Comparison of ENCODE assay signal across 8 mouse cellular contexts in genomic region chr11:87974477-87975181, GRCm38 (mm10). TPM values are rescaled to one million over a fixed set of nuclear protein-coding genes. Genes with fewer than 3 reads are reported as not detected.
DNase-seq lines count a peak whose midpoint lies in the region; ATAC-seq and TF ChIP-seq lines count a peak whose summit lies in the region.

No protein-coding gene starts in this region.

- TF ChIP-seq EP300 in CH12.LX (IDR thresholded peaks at IDR 0.05; ENCODE audit: low read length) = no peak

- H3K27ac ChIP-seq in CH12.LX (ENCODE audit: insufficient read depth, low read depth) = no peak overlapping the region
- H3K27ac ChIP-seq in lung, embryonic 15.5 days = no peak overlapping the region
- H3K27ac ChIP-seq in olfactory bulb, adult 2 months (ENCODE audit: insufficient read depth, low read depth, low read length) = no peak overlapping the region

- peak; percentile 91 for TF ChIP-seq RAD21 in CH12.LX (IDR thresholded peaks at IDR 0.05; ENCODE audit: low read depth, low read length)

- dilution Hi-C loops in CH12.LX (cut with MboI; ENCODE audit: extremely low pct_ligation_motif_present, extremely low pct_unique_long_range_greater_than_20kb, low sequenced_read_pairs) = no loop called here

- H3K79me2 ChIP-seq in CH12.LX (replicated peaks; ENCODE audit: control insufficient read depth, extremely low read depth, insufficient read depth, poor library complexity, severe bottlenecking) = no peaks in the 10 kb centered on the region

- in situ Hi-C loops in CH12.LX (cut with MboI; ENCODE audit: low pct_ligation_motif_present, low pct_unique_long_range_greater_than_20kb, low sequenced_read_pairs) = no loop called here

- peaks cover 2 to 11% of the 10 kb centered on the region in 2 experiments; a peak in 3 of 4 replicates for H3K4me1 ChIP-seq in CH12.LX (ENCODE audit: control insufficient read depth in 1 of 2, insufficient read depth in 2 of 2)
- peaks cover 10% of the 10 kb centered on the region for H3K4me1 ChIP-seq in lung, embryonic 15.5 days
- H3K4me1 ChIP-seq in olfactory bulb, adult 2 months (ENCODE audit: control insufficient read depth, insufficient read depth, low read length) = 0 out of 2 replicates have a peak, but pooled peaks cover 4% of the 10 kb centered on the region

- TF ChIP-seq CTCF in CH12.LX (conservative IDR thresholded peaks at IDR 0.05 in 1 of 2, IDR thresholded peaks at IDR 0.05 in 1 of 2; ENCODE audit: low read depth in 2 of 2, low read length in 2 of 2) = peak; percentile 43 to 98; a peak in 3 of 4 replicates
- TF ChIP-seq CTCF in olfactory bulb, adult 2 months (IDR thresholded peaks at IDR 0.05; ENCODE audit: insufficient read depth, low read depth, low read length) = peak; percentile 49

- H3K9ac ChIP-seq in CH12.LX (ENCODE audit: insufficient read depth, low read depth) = no peak overlapping the region
- no peak overlapping the region for H3K9ac ChIP-seq in lung, embryonic 15.5 days

- no peak for TF ChIP-seq POLR2A in CH12.LX (IDR thresholded peaks at IDR 0.05; ENCODE audit: low read depth, low read length)
- no peak for TF ChIP-seq POLR2A in olfactory bulb, adult 2 months (IDR thresholded peaks at IDR 0.05; ENCODE audit: insufficient read depth, low read depth, low read length)

- H3K4me3 ChIP-seq in CH12.LX (replicated peaks in 1 of 3; ENCODE audit: low read depth in 2 of 3, low read length in 2 of 3, poor library complexity in 1 of 3) = no peak overlapping the region
- no peak overlapping the region for H3K4me3 ChIP-seq in lung, embryonic 15.5 days
- no peak overlapping the region for H3K4me3 ChIP-seq in olfactory bulb, adult 2 months (ENCODE audit: insufficient read depth, low read depth, low read length)

- ATAC-seq in erythroblast, adult 5-6 weeks (replicated peaks; ENCODE audit: low FRiP score, poor library complexity, severe bottlenecking) = 0 out of 2 replicates have a peak, but pooled peaks have one; percentile 37
- ATAC-seq in lung, embryonic 15.5 days (ENCODE audit: borderline replicate concordance, extremely low read depth, low FRiP score, low TSS enrichment) = peak; percentile 62; the same call in 1 of the 2 replicates

- no peaks in the 10 kb centered on the region for H3K9me3 ChIP-seq in CH12.LX (replicated peaks; ENCODE audit: low read length)
- H3K9me3 ChIP-seq in lung, embryonic 15.5 days = no peaks in the 10 kb centered on the region

- WGBS in lung, embryonic 15.5 days = 8% methylated on average over 11 of the region's 11 CpGs
- WGBS in olfactory bulb, adult 2 months = 10% methylated on average over 11 of the region's 11 CpGs

- peaks cover 22% of the 10 kb centered on the region for H3K27me3 ChIP-seq in CH12.LX (replicated peaks)
- no peaks in the 10 kb centered on the region for H3K27me3 ChIP-seq in lung, embryonic 15.5 days

- H3K36me3 ChIP-seq in CH12.LX (replicated peaks in 1 of 2; ENCODE audit: control insufficient read depth in 1 of 2, insufficient read depth in 1 of 2, low read length in 1 of 2) = peaks cover 20 to 33% of the 10 kb centered on the region in 2 experiments
- H3K36me3 ChIP-seq in lung, embryonic 15.5 days = peaks cover 21% of the 10 kb centered on the region

- H3K4me2 ChIP-seq in CH12.LX (ENCODE audit: insufficient read depth, low read depth, poor library complexity, severe bottlenecking) = no peak overlapping the region
- no peak overlapping the region for H3K4me2 ChIP-seq in lung, embryonic 15.5 days

- peak; percentile 80 for DNase-seq in CH12.LX (ENCODE audit: extremely low read depth)
- DNase-seq in adrenal gland, postnatal 25 days = peak; percentile 57
- peak; percentile 40 to 52 for DNase-seq in heart, postnatal 36 days
- peak; percentile 64 to 82 for DNase-seq in layer of hippocampus, adult 18-20 months (ENCODE audit: low spot score in 2 of 2)
- DNase-seq in thymus, postnatal 4 days = peak; percentile 74

- intact Hi-C loops in heart, postnatal 36 days (cut with DNase I) = loop anchor here (2.0 kb wide), 2 partner anchors 74 to 222 kb away; no protein-coding TSS in a partner anchor

TF ChIP-seq in CH12.LX, 34 proteins besides CTCF, POLR2A, EP300 and RAD21:
- TF ChIP-seq MAFK (IDR thresholded peaks at IDR 0.05; ENCODE audit: insufficient replicate concordance, low read length) = no peak
- no peak for TF ChIP-seq ETS1 (conservative IDR thresholded peaks at IDR 0.05; ENCODE audit: low read depth, low read length)
- TF ChIP-seq MEF2A (IDR thresholded peaks at IDR 0.05; ENCODE audit: borderline replicate concordance, low read depth, low read length) = no peak
- TF ChIP-seq NELFE (IDR thresholded peaks at IDR 0.05; ENCODE audit: low read depth, low read length) = no peak; the same call in 1 of the 2 replicates
- TF ChIP-seq IRF4 (IDR thresholded peaks at IDR 0.05; ENCODE audit: low read depth, low read length) = peak; percentile 58; the same call in 1 of the 2 replicates
- no peak for TF ChIP-seq MAX (IDR thresholded peaks at IDR 0.05; ENCODE audit: low read length)
- no peak for TF ChIP-seq E2F4 (IDR thresholded peaks at IDR 0.05; ENCODE audit: insufficient replicate concordance, low read depth, low read length)
- peak; percentile 97 for TF ChIP-seq SMC3 (IDR thresholded peaks at IDR 0.05; ENCODE audit: low read depth, low read length)
- TF ChIP-seq MXI1 (IDR thresholded peaks at IDR 0.05; ENCODE audit: low read depth, low read length) = peak; percentile 32; the same call in 1 of the 2 replicates
- TF ChIP-seq JUND (conservative IDR thresholded peaks at IDR 0.05; ENCODE audit: low read depth, low read length) = no peak; the same call in 1 of the 2 replicates
- peak; percentile 49; the same call in 1 of the 2 replicates for TF ChIP-seq MYC (IDR thresholded peaks at IDR 0.05; ENCODE audit: low read depth, low read length)
- no peak for TF ChIP-seq JUN (IDR thresholded peaks at IDR 0.05; ENCODE audit: insufficient read depth, low read depth, low read length)
- TF ChIP-seq USF1 (IDR thresholded peaks at IDR 0.05; ENCODE audit: low read depth, low read length) = no peak
- TF ChIP-seq ZNF384 (IDR thresholded peaks at IDR 0.05; ENCODE audit: low read depth, low read length) = peak; percentile 56
- TF ChIP-seq TCF12 (IDR thresholded peaks at IDR 0.05; ENCODE audit: low read depth, low read length) = peak; percentile 58; the same call in 1 of the 2 replicates
- TF ChIP-seq RCOR1 (conservative IDR thresholded peaks at IDR 0.05; ENCODE audit: low read depth, low read length) = no peak
- TF ChIP-seq GABPA (IDR thresholded peaks at IDR 0.05; ENCODE audit: insufficient replicate concordance, low read depth, low read length) = no peak
- TF ChIP-seq NRF1 (IDR thresholded peaks at IDR 0.05; ENCODE audit: low read depth, low read length) = peak; percentile 36; the same call in 1 of the 2 replicates
- TF ChIP-seq SIN3A (IDR thresholded peaks at IDR 0.05; ENCODE audit: low read length) = peak; percentile 57; the same call in 1 of the 2 replicates
- no peak for TF ChIP-seq UBTF (IDR thresholded peaks at IDR 0.05; ENCODE audit: low read depth, low read length)
- TF ChIP-seq USF2 (conservative IDR thresholded peaks at IDR 0.05; ENCODE audit: low read depth, low read length) = no peak
- peak; percentile 47 for TF ChIP-seq ZC3H11A (IDR thresholded peaks at IDR 0.05; ENCODE audit: low read depth, low read length)
- no peak for TF ChIP-seq HCFC1 (IDR thresholded peaks at IDR 0.05; ENCODE audit: low read depth, low read length)
TF ChIP-seq in CH12.LX: peak in this region for 9.

RNA-seq across cellular contexts. Expression of gene Dynll2, which starts 12.7 kb away (rescaled TPM):
- 35.8 and 43.0 TPM in 2 replicates for total RNA-seq in CH12.LX (2012; rRNA removed)
- total RNA-seq in CH12.LX (2014; rRNA removed) = 13.0 and 14.0 TPM in 2 replicates
- 147 and 148 TPM in 2 replicates for polyA plus RNA-seq in CH12.LX (2012; ENCODE audit: insufficient read length, low read depth)
- 213 TPM in 2 replicates for total RNA-seq in adrenal gland, postnatal 25 days (2021)
- total RNA-seq in erythroblast, adult 5-6 weeks (2015; ENCODE audit: low replicate concordance) = 2.1 and 2.5 TPM in 2 replicates
- total RNA-seq in erythroblast, adult 5-6 weeks (2017; ENCODE audit: low replicate concordance) = 3.2 and 7.8 TPM in 2 replicates
- total RNA-seq in heart, postnatal 36 days (2021) = 100 to 1,000 TPM; 340 to 392 TPM
- 100 to 1,000 TPM; 484 to 500 TPM for total RNA-seq in layer of hippocampus, adult 18-20 months (2021)
- 26.1 and 27.6 TPM in 2 replicates for polyA plus RNA-seq in lung, embryonic 15.5 days (2015; fragmentation: Nextera tagmentation; extraction: Ambion mirVana)
- polyA plus RNA-seq in olfactory bulb, adult 2 months (2012; ENCODE audit: insufficient read depth, insufficient read length, low replicate concordance, missing spikeins) = 187 and 444 TPM in 2 replicates

RNA-seq across cellular contexts. Expression of gene Olfr464, which starts 53.9 kb away (rescaled TPM):
- total RNA-seq in CH12.LX (2012; rRNA removed) (not detected in 2 replicates), CH12.LX (2014; rRNA removed) (not detected in 2 replicates)
- not detected in 2 replicates for polyA plus RNA-seq in CH12.LX (2012; ENCODE audit: insufficient read length, low read depth)
- total RNA-seq in adrenal gland, postnatal 25 days (2021) = not detected in 2 replicates
- total RNA-seq in erythroblast, adult 5-6 weeks (2015; ENCODE audit: low replicate concordance) = not detected in 2 replicates
- not detected in 2 replicates for total RNA-seq in erythroblast, adult 5-6 weeks (2017; ENCODE audit: low replicate concordance)
- total RNA-seq in heart, postnatal 36 days (2021) = not detected
- total RNA-seq in layer of hippocampus, adult 18-20 months (2021) = not detected
- not detected in 2 replicates for polyA plus RNA-seq in lung, embryonic 15.5 days (2015; fragmentation: Nextera tagmentation; extraction: Ambion mirVana)
- polyA plus RNA-seq in olfactory bulb, adult 2 months (2012; ENCODE audit: insufficient read depth, insufficient read length, low replicate concordance, missing spikeins) = not detected in 2 replicates
